Mouse (Mus musculus) olfactory bulb, adult 2 months (tissue): ENCODE measurements at regions not wholly inside any gene's neighbourhood (a gene's known extent, or its start where the extent isn't known, plus 50 kb on each side); places are given as distances from the start of the nearest gene placed in this dataset.
A peak's percentile ranks its signal among the peaks of the same experiment; 100 is the strongest.

Experiments used
- H3K27ac ChIP-seq: fragments of 200-500 bp; 2 replicates; pipeline ENCODE4 v1.5.1; 2012; ENCODE audit warnings: low read depth, low read length; ENCODE audit not compliant: insufficient read depth
- H3K4me1 ChIP-seq: fragments of 200-500 bp; 2 replicates; pipeline ENCODE4 v1.6.1; 2012; ENCODE audit warnings: low read length; ENCODE audit not compliant: control insufficient read depth, insufficient read depth
- H3K4me3 ChIP-seq: fragments of 200-500 bp; 2 replicates; pipeline ENCODE4 v1.5.1; 2012; ENCODE audit warnings: mild to moderate bottlenecking, low read depth, low read length, moderate library complexity; ENCODE audit not compliant: insufficient read depth
- CTCF ChIP-seq: fragments of 200-500 bp; IDR thresholded peaks from 2 replicates; pipeline ENCODE4 v1.5.1; 2012; ENCODE audit warnings: low read depth, mild to moderate bottlenecking, low read length, moderate library complexity; ENCODE audit not compliant: insufficient read depth
- POLR2A ChIP-seq: fragments of 200-500 bp; IDR thresholded peaks from 2 replicates; pipeline ENCODE4 v1.6.1; 2012; ENCODE audit warnings: mild to moderate bottlenecking, low read depth, low read length, moderate library complexity; ENCODE audit not compliant: insufficient read depth
- WGBS: fragments of 180-500 bp; shearing (Covaris S2); methylation state at CpG from one replicate; pipeline ENCODE4 v1.1.7; 2018; 5-methylcytosine and 5-hydroxymethylcytosine counted together

DNA sequence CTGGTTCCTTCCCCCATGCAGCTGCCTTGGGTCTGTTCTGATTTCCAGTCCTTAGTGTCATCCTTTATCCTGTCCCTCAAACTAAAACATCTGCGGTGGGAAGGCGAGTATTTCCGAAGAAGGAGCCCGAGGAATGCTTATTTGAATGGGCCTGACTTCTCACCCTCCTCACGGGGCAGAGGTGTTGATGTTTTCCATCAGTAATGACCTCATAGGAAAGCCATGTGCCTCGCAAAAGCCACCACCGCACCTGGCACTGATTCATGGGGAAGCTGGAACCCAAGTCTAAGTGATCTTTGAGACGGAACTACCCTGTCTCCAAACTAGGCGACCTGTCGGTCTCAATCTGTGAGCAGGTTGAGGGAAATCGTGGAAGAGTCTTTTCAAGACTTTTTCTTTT is 117.8 kb upstream of the Dkk2 start:
- TF ChIP-seq CTCF (no peak), POLR2A (no peak)
- 86% methylated on average over 11 of the region's 11 CpGs for WGBS

DNA sequence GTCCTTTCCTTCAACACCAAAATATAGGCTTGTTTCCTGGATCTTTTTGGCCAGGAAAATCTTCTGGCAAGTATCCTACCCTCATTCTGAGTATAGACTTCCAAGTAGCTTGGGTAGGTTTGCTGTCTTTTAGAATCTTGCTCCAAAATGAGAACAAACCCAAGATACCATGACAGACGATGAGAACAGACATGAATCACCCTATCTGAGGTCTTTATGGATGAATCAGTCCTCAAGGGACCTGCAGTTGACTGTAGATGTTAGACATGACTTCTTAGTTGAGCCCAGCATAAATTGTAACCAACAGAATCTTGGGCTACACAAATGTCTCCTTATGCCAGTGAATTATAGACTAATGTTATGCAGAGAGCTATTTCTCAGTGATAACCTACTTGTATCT is 114.3 kb upstream of the Dkk2 start:
- TF ChIP-seq POLR2A (no peak), CTCF (no peak)
- Histone ChIP-seq H3K4me1 (no peaks in the 10 kb centered on the region), H3K4me3 (no peak overlapping the region), H3K27ac (no peak overlapping the region)
- WGBS: 86% methylated on average over 1 of the region's 1 CpGs

More for the DNA sequence above, 117.8 kb upstream of the Dkk2 start:
- Histone ChIP-seq H3K4me3 (no peak overlapping the region), H3K4me1 (no peaks in the 10 kb centered on the region), H3K27ac (no peak overlapping the region)

DNA sequence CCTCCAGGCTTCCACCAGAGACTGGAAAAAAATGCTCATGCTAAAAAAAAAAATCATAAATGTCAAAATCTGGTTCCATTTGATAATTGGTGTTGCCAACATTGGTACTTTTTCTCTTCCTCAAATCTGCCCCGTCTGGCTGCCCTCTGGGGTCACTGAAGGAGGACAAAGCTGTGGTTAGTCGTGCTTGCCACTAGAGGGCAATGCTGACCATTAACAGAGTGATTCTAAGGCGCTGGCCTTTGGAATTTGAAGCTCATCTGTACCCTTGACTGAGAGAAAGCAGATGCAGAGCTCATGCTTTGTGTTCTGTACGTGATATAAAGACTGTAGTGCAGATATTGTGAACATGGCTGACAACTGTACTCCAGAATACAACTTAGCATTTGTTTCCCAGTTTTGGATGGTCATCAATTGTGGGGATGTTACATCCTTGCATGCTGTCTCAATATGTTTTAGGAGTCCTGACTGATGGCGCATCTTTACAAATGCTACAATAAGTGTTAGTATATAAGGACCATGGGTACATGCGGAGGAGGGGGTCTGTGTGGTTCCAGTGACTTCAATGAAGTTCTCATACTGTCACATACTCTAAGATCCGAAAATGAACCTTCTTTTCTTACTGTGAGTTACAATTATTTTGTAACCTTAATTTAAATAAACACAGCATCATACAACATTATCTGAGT is 109.0 kb upstream of the Dkk2 start:
- no peak overlapping the region for H3K4me3 ChIP-seq
- no peak overlapping the region for H3K27ac ChIP-seq
- TF ChIP-seq CTCF: peak; percentile 69
- no peak for TF ChIP-seq POLR2A
- WGBS: 41% methylated on average over 7 of the region's 7 CpGs
- H3K4me1 ChIP-seq: no peaks in the 10 kb centered on the region

DNA sequence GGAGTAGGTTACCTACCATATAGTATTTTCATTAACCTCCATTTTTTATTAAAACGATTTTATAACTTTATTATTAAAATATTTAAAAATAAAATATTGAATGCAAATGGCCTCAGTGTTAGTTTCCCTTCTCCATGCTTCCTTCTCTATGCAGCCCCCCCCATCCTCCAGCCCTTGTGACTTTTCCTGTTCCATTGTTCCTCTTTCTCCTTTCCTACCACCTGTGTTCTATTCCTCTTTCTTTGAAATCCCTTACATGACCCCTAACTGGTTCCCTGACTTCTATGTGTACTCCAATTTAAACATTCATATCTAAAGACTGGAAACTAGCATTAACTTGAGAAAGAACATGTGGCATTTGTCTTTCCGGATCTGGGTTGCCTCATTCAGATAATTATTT is 101.8 kb upstream of the Dkk2 start:
- H3K4me1 ChIP-seq: 0 out of 2 replicates have a peak, but pooled peaks cover 2% of the 10 kb centered on the region
- H3K4me3 ChIP-seq: no peak overlapping the region
- TF ChIP-seq POLR2A: no peak
- TF ChIP-seq CTCF: no peak
- WGBS: 93% methylated on average over 2 of the region's 2 CpGs
- H3K27ac ChIP-seq: no peak overlapping the region

DNA sequence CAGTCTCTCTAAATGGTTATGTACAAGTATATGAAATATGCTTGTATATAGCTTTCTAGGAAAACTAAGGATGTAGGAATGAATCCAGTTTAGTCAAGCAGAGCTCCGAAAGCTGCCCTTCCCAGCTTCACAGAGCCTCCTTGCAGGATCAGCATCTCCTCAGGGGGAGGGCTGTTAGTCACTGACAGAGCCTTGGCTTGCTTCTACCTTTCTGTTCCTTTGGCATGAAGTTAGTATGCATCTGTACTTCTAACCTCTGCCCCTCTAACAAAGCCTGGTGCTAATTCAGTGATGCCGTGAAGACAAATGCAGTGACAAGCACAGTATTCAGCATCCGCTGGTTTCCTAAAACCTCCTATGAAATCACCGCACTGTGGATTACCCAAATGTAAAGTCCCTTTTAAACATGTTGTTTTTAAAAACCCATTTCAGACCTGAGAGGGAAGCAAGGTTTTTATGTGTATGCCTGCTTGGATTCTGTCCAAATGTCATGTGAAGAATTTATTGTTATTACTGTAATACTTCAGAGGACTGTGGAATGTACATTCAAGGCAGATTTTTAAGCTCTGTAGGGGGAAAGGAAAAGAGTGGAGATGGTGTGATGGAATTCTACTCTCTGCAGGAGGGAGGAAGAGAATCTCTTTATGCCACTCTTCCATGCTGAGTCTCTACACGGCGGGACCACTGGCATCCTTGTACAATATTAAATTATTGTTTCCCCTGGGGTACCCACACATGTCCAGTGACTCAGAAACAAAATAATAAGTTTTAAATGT is 86.1 kb upstream of the Dkk2 start:
- no peak for TF ChIP-seq POLR2A
- TF ChIP-seq CTCF: no peak
- H3K27ac ChIP-seq: no peak overlapping the region
- no peaks in the 10 kb centered on the region for H3K4me1 ChIP-seq
- WGBS: 63% methylated on average over 6 of the region's 6 CpGs
- H3K4me3 ChIP-seq: no peak overlapping the region

DNA sequence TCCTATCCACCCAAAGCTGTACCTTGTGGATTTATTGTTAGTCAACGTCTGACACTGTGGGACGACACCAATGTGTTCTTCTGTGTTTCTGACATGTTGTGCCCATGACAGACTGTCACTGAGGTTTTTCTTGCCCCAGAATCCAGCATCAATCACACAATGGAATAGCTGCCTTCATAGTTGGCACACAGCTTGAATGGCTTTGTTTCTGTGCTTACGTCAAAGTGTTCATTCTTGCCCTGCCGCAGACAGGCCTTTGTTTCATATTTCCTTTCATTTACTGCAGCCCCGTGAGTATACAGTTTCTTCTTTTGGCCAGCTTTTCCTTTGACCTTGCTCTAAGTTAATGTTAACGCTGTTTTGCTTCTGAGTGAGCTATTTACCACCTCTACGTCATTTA is 78.9 kb upstream of the Dkk2 start:
- H3K4me1 ChIP-seq: no peaks in the 10 kb centered on the region
- H3K27ac ChIP-seq: no peak overlapping the region
- no peak overlapping the region for H3K4me3 ChIP-seq
- TF ChIP-seq POLR2A (no peak), CTCF (no peak)
- WGBS: 74% methylated on average over 7 of the region's 7 CpGs

DNA sequence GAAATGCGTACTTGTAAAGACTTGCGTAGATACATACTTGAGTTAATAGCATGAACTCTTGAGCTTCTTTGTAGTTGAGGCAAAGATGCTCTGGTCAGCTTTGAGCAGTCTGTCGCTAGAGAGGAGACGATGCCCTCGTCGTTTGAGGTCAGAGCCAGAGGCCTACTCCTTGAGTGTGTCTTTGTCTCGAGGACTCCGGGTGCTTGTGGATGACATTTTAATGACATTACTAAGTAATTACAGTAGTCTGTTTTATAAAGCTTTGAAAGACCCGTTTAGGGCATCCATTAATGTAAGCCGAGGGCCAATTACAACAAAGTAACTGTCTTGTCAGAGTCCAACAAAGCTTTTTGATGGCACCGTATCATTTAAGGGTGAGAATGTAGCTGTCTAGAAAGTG is 78.2 kb upstream of the Dkk2 start:
- no peak for TF ChIP-seq POLR2A
- TF ChIP-seq CTCF: no peak
- Histone ChIP-seq H3K27ac (no peak overlapping the region), H3K4me3 (no peak overlapping the region), H3K4me1 (no peaks in the 10 kb centered on the region)
- 58% methylated on average over 11 of the region's 11 CpGs for WGBS

DNA sequence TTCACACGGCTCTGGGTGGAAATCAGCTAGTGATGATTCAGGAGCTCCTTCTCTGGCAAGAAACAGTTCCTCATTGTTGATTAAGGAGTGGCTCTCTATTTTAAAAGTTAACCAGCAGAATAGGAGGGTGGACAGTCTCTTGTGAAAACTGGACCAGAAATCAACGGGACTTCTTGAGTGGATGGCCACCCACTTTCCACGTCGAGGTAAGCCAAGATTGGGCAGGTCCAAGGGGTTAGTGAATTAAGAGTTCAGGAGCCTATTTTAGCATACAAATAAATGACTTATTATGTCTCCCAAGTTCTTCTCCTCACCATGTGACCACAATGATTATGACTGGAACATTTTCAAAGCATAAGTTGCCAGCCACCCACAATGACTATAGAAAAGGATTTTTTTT is 77.7 kb upstream of the Dkk2 start:
- H3K4me1 ChIP-seq: no peaks in the 10 kb centered on the region
- TF ChIP-seq POLR2A (no peak), CTCF (no peak)
- H3K27ac ChIP-seq: no peak overlapping the region
- no peak overlapping the region for H3K4me3 ChIP-seq
- 69% methylated on average over 4 of the region's 4 CpGs for whole genome bisulfite sequencing

DNA sequence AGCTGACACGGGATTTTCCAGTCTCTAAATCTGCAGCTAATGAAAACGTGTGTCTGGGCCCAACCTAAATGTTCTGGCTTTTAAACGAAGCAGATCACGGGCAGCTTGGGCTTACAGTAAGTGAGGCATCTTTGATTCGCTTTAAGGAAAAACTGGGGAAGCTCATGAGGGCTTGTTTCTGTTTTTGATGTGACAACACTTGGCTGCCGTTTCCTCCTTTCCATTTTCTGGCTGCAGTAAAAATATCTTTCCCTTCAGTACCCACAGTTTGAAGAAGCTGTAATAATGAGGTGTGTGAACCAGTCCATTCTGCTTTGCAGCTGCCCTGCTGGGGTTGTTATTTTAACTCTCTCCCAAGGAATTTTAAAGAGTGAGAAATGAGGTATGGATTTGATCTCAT is 69.9 kb upstream of the Dkk2 start:
- Histone ChIP-seq H3K4me3 (no peak overlapping the region), H3K27ac (no peak overlapping the region), H3K4me1 (no peaks in the 10 kb centered on the region)
- no peak for TF ChIP-seq CTCF
- no peak for TF ChIP-seq POLR2A
- 16% methylated on average over 6 of the region's 6 CpGs for WGBS
